Mouse (Mus musculus) thymus, adult 2 months (tissue): ENCODE results near the gene Vps29. TPM values are rescaled to one million over a fixed set of nuclear protein-coding genes. Genes with fewer than 3 reads are reported as not detected.

ENCODE experiments used
- DNase-seq: peaks from one replicate; pipeline ENCODE4 v3.0.0; 2021
- H3K27ac ChIP-seq: fragments of 200-500 bp; 2 replicates; pipeline ENCODE4 v1.5.1; 2012; ENCODE audit warnings: low read length, control low read depth; ENCODE audit not compliant: control insufficient read depth, insufficient read depth
- H3K27me3 ChIP-seq: fragments of 200-500 bp; 2 replicates; pipeline ENCODE4 v1.6.1; 2012; ENCODE audit warnings: mild to moderate bottlenecking, low read length, moderate library complexity, mixed read lengths; ENCODE audit not compliant: control insufficient read depth, insufficient read depth
- H3K36me3 ChIP-seq: fragments of 200-500 bp; 2 replicates; pipeline ENCODE4 v1.6.1; 2012; ENCODE audit warnings: mild to moderate bottlenecking, low read length, moderate library complexity; ENCODE audit not compliant: control insufficient read depth, insufficient read depth
- H3K4me1 ChIP-seq: fragments of 200-500 bp; replicated peaks from 2 replicates; pipeline ENCODE4 v1.6.1; 2012; ENCODE audit warnings: low read length; ENCODE audit not compliant: control insufficient read depth, insufficient read depth
- H3K4me3 ChIP-seq: fragments of 200-500 bp; 2 replicates; pipeline ENCODE4 v1.5.1; 2012; ENCODE audit warnings: mild to moderate bottlenecking, low read length, control low read depth, moderate library complexity; ENCODE audit not compliant: control insufficient read depth, insufficient read depth
- CTCF ChIP-seq: fragments of 200-500 bp; IDR thresholded peaks from 2 replicates; pipeline ENCODE4 v1.5.1; 2012; ENCODE audit warnings: mild to moderate bottlenecking, control low read depth, low read length, moderate library complexity, borderline replicate concordance; ENCODE audit not compliant: control insufficient read depth, poor library complexity, insufficient read depth; ENCODE audit errors: extremely low read depth
- POLR2A ChIP-seq: fragments of 200-500 bp; IDR thresholded peaks from 2 replicates; pipeline ENCODE4 v1.6.1; 2012; ENCODE audit warnings: mild to moderate bottlenecking, low read length, control low read depth, moderate library complexity; ENCODE audit not compliant: control insufficient read depth, poor library complexity, insufficient read depth; ENCODE audit errors: extremely low read depth
- WGBS: fragments of 180-500 bp; shearing (Covaris S2); methylation state at CpG from one replicate; pipeline ENCODE4 v1.1.7; 2018; 5-methylcytosine and 5-hydroxymethylcytosine counted together
- polyA plus RNA-seq: library from polyadenylated mRNA; depleted of rRNA; stranded (reverse); fragments of >200 nt; gene quantifications from 2 replicates; pipeline ENCODE4 v1.2.3, GENCODE M21; 2012

Vps29 gene
- polyA plus RNA-seq, 1 experiment, result 54.5 TPM

DNA sequence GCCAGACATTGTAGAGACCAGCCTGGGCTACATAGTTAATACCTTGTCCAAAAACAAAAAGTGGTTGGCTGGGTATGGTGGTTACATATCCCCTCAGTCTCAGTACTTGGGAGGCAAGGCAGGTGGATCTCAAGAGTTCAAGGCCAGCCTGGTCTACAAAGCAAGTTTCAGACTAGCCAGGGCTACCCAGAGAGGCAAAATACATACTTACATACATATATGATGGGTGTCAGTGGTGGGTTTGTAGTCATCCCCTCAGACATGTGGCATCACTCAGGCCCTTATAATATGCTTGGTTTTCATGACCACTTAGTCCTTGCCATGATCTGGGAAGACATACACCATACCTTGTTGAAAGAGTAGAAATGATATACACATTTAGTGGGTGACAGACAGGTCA, 36.5 kb downstream of the Vps29 start:
- no peak for DNase-seq
- H3K4me1 ChIP-seq, result peaks cover 12% of the 10 kb centered on the region
- H3K27me3 ChIP-seq, result no peaks in the 10 kb centered on the region
- no peak overlapping the region for H3K27ac ChIP-seq
- H3K36me3 ChIP-seq, result no peaks in the 10 kb centered on the region
- no peak overlapping the region for H3K4me3 ChIP-seq
- TF ChIP-seq CTCF (no peak), POLR2A (no peak)

DNA sequence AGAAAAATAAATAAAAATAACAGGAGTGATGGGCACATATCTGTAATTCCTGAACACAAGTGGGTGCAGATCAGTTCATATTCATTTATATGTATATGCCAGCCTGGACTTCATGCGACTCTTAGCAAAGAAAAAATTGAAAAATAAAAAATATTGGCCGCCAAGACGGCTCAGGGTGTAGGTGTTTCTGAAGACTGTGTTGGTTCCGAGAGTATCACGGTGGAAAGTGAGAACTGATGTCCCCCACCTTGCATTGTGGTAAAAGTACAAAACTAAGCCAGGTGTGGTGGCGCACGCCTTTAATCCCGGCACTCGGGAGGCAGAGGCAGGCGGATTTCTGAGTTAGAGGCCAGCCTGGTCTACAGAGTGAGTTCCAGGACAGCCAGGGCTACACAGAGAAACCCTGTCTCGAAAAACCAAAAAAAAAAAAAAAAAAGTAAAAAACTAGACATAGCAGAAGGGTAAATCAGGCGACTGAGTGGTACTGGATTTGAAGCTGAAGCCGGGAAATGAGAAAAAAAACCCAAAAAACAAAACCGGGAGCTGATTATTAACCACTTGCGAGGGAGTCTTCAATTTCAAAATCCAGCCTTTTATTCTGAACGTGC, 37.1 kb downstream of the Vps29 start:
- 46% methylated on average over 16 of the region's 16 CpGs for WGBS
- no peak overlapping the region for H3K4me3 ChIP-seq

DNA sequence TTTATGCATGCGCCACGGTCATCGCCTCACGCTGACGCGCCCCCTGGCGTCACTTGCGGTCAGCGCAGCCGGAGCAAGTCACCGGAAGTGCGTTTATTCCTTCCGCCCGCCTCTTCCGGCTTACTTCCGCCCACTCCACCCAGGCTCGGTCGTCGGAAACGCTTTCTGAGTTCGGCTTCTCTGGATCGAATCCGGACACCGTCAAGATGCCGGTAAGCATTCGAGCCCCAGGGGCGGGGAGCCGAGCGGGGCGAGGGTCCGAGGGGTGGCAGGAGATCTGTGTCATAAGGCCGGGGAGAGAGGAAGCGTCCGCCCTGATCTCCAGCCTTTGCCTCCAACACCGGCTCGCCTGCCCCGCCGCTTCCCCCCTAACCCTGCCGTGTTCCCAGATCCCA, 37.6 kb downstream of the Vps29 start, which contains the start of gene Arpc3:
Gene Arpc3, plus strand, starts transcription at position 93 of the 395 bp plus-strand sequence.
- Histone ChIP-seq H3K4me3 (peak within 1 kb of the TSS; percentile 91), H3K36me3 (no peaks in the 10 kb centered on the region), H3K27me3 (no peaks in the 10 kb centered on the region), H3K27ac (peak within 1 kb of the TSS; percentile 28), H3K4me1 (peaks cover 15% of the 10 kb centered on the region)
- under 1% methylated on average over 39 of the region's 39 CpGs for WGBS
- DNase-seq, result peak; percentile 88
- peak; percentile 79 for TF ChIP-seq POLR2A
- TF ChIP-seq CTCF, result peak; percentile 86

More for the DNA sequence above, 37.1 kb downstream of the Vps29 start:
- H3K27me3 ChIP-seq, result no peaks in the 10 kb centered on the region
- no peak overlapping the region for H3K27ac ChIP-seq
- DNase-seq, result no peak
- no peak for TF ChIP-seq POLR2A
- TF ChIP-seq CTCF, result no peak
- no peaks in the 10 kb centered on the region for H3K36me3 ChIP-seq
- H3K4me1 ChIP-seq, result peaks cover 12% of the 10 kb centered on the region

DNA sequence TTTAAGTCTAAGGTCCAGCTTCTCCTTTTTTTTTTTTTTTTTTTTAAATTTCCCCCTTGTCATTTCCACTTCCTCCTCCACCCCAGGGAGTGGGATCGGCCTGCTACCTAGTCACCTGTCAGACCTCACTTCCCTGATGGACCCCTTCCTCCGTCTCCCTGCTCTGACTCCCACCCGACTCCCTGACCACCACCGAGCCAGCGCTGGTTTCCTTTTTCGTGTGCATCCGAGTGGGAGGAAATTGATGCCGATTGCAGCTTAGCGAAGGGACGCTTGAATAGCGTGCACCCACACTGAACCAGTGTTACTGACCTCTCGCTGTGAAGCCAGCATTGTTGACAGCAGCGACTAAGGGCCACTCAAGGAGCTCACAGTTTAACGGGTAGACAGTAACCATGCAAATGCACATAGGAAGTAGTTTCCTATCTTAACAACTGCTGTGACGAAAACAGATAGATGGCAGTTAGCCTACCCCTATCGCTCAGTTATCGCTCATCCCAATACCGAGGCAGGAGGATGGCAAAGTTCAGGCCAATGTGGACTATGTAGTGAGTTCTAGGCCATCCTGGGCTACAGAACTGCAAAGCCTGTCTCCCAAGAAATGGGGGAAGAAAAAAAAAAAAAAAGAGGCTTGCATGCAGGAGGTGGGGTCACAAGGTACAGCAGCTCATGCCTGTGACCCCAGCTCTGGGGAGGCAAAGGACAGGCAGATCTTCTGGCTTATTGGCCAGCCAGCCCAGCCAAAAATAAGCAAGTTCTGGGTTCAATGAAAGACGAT, 38.2 kb downstream of the Vps29 start:
- H3K4me1 ChIP-seq, result peaks cover 22% of the 10 kb centered on the region
- no peaks in the 10 kb centered on the region for H3K36me3 ChIP-seq
- no peaks in the 10 kb centered on the region for H3K27me3 ChIP-seq
- DNase-seq, result peak; percentile 35
- no peak for TF ChIP-seq CTCF
- no peak for TF ChIP-seq POLR2A
- WGBS, result 3% methylated on average over 19 of the region's 19 CpGs
- peak overlapping the region; percentile 91 for H3K4me3 ChIP-seq
- peak overlapping the region; percentile 28 for H3K27ac ChIP-seq

DNA sequence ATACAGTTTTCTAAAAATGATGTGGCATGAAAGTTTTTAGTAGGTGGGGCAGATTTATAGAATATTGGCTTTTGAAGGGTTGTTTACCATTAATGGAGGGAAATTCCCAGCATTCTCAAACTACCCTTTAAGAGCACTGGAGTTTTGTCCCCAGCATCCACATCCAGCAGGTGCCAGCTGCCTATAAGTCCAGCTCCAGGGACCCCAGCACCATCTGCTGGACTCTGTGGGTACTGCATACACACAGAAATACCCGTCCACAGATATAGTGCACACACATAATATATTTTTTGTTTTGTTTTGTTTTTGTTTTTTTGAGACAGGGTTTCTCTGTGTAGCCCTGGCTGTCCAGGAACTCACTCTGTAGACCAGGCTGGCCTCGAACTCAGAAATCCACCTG, 39.7 kb downstream of the Vps29 start:
- Histone ChIP-seq H3K36me3 (peaks cover 7% of the 10 kb centered on the region), H3K4me3 (no peak overlapping the region), H3K4me1 (peaks cover 30% of the 10 kb centered on the region), H3K27me3 (no peaks in the 10 kb centered on the region), H3K27ac (no peak overlapping the region)
- TF ChIP-seq CTCF, result peak; percentile 67; the same call in 1 of the 2 replicates
- TF ChIP-seq POLR2A, result no peak
- WGBS, result 63% methylated on average over 2 of the region's 2 CpGs
- peak; percentile 83 for DNase-seq

DNA sequence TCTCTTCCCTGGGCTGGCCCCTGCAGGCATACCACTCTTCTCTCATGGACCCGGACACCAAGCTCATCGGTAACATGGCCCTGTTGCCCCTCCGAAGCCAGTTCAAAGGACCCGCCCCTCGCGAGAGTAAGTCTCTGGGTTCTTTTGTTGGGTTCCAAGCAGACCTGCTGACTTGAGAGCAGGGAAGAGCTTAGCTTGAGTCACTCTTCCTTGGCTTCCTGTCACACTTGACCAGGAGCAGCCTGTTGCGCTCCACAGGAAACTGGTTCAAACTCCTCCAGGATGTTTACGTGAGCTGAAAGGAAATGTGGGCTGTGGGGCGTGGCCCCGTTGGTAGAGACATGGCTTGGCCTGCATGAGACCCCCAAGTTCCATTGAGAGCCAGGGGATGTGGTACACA, 42.6 kb downstream of the Vps29 start:
- Histone ChIP-seq H3K27ac (peak overlapping the region; percentile 69; the same call in 1 of the 2 replicates), H3K36me3 (peaks cover 17% of the 10 kb centered on the region), H3K4me1 (peaks cover 41% of the 10 kb centered on the region), H3K4me3 (no peak overlapping the region), H3K27me3 (no peaks in the 10 kb centered on the region)
- DNase-seq, result peak; percentile 47
- no peak for TF ChIP-seq POLR2A
- TF ChIP-seq CTCF, result no peak
- 23% methylated on average over 10 of the region's 10 CpGs for WGBS

DNA sequence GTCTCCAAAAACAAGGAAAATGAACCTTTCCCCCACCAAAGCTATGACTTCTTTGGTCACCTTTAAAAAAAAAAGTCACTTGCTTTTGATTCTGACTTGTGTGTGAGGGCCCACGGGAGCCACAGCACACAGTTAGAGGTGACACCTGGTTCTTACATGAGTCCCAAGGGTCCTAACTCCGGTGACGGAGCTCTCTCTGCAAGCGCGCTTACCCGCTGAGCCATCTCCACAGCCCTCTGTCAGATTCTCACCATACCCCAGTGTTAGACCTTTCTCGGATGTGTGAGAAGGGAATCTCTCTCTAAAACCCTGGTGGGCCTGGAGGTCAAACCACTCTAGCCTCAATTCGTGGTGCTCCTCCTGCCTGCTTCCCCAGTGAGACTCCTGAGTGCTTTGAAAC, 43.3 kb downstream of the Vps29 start:
- H3K4me3 ChIP-seq, result no peak overlapping the region
- peaks cover 41% of the 10 kb centered on the region for H3K4me1 ChIP-seq
- H3K36me3 ChIP-seq, result peaks cover 24% of the 10 kb centered on the region
- WGBS, result 42% methylated on average over 8 of the region's 8 CpGs
- TF ChIP-seq POLR2A (no peak), CTCF (no peak)
- DNase-seq, result no peak
- no peaks in the 10 kb centered on the region for H3K27me3 ChIP-seq
- peak overlapping the region; percentile 69 for H3K27ac ChIP-seq
